Mouse (Mus musculus): Measurements from ENCODE around the gene Gm5737. TPM values are rescaled to one million over a fixed set of nuclear protein-coding genes. Genes with fewer than 3 reads are reported as not detected.

The Gm5737 gene
- polyA plus RNA-seq, 1 experiment from 2014 or later: not detected

DNA sequence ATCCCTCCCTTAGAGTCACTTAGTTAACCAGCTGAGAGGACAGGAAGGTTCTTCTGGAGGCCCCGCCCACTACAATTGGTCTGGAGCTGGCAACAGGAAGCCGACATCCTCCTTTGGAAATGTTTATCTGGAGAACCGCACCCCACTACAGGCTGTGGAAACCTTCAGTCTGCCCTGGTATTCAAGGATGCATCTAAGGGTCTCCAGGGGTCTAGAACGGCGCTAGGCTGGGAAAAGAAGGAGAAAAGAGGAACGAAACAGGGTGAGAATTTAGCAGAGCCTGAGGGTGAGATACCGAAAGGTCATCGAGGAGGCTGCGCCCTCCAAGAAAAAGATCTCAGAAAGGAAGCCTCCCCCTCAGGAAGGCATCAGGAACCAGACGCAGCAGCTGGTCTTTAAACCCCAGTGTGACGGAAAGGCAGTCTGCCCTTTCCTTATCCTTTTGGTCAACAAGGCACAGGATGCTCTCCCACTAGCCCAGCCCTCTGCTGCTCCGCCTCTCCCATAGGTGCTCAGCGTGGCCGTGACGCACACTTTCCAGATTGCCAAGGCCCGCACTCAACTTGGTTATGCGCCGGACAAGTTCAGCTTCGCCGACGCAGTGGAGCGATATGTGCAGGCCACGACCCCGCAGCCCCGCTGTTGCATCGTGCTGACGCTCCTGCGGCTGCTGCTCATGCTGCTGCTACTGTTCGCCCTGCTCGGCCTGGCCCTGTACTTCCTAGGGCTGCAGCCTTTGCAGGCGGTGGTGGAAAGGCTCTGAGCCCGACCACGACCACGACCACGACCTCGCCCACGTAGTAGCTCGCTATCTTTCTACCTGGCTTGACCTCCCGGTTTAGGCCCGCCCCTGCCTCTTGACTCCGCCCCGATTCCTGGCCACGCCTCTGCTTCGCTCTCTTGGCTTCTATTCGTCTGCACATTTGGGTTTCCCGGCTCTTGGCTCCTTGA is 18.5 kb downstream of the Gm5737 start:
- H3K4me3 ChIP-seq (replicated peaks): peak overlapping the region; percentile 58
- no peaks in the 10 kb centered on the region for H3K36me3 ChIP-seq (replicated peaks)
- H3K9me3 ChIP-seq: no peaks in the 10 kb centered on the region
- peak overlapping the region; percentile 63 for H3K9ac ChIP-seq
- peaks cover 14% of the 10 kb centered on the region for H3K4me1 ChIP-seq
- 1% methylated on average over 46 of the region's 46 CpGs for WGBS
- H3K27ac ChIP-seq: no peak overlapping the region
- peak overlapping the region; percentile 90 for H3K4me2 ChIP-seq
- no peak for ATAC-seq (ENCODE audit: low FRiP score)
- peaks cover 54% of the 10 kb centered on the region for H3K27me3 ChIP-seq

- no peak for ATAC-seq (ENCODE audit: low FRiP score)
- Histone ChIP-seq H3K27ac (no peak overlapping the region), H3K27me3 (peaks cover 43% of the 10 kb centered on the region), H3K9ac (no peak overlapping the region), H3K4me2 (peak overlapping the region; percentile 56), H3K36me3 (replicated peaks) (no peaks in the 10 kb centered on the region), H3K9me3 (no peaks in the 10 kb centered on the region), H3K4me1 (peaks cover 14% of the 10 kb centered on the region), H3K4me3 (replicated peaks) (peak overlapping the region; percentile 49)
- 51% methylated on average over 6 of the region's 6 CpGs for WGBS
These were observed 22.3 kb downstream of the Gm5737 start for GRCm38 (mm10) chr7:120834426-120834825.

- WGBS: 11% methylated on average over 14 of the region's 14 CpGs
- ATAC-seq (ENCODE audit: low FRiP score): peak; percentile 78
These were observed 22.8 kb downstream of the Gm5737 start for GRCm38 (mm10) chr7:120834863-120835372.

GRCm38 (mm10) chr7:120835449-120836359 is 23.5 kb downstream of the Gm5737 start:
- peak; percentile 92 for ATAC-seq (ENCODE audit: low FRiP score)
- H3K4me2 ChIP-seq: peak overlapping the region; percentile 56
- H3K9ac ChIP-seq: peak overlapping the region; percentile 50; the same call in 1 of the 2 replicates
- H3K4me3 ChIP-seq (replicated peaks): peak overlapping the region; percentile 49
- 1% methylated on average over 41 of the region's 41 CpGs for WGBS
- H3K36me3 ChIP-seq (replicated peaks): no peaks in the 10 kb centered on the region
- H3K9me3 ChIP-seq: no peaks in the 10 kb centered on the region
- peak overlapping the region; percentile 33 for H3K27ac ChIP-seq
- peaks cover 35% of the 10 kb centered on the region for H3K27me3 ChIP-seq
- H3K4me1 ChIP-seq: peaks cover 8% of the 10 kb centered on the region

More at GRCm38 (mm10) chr7:120834863-120835372, 22.8 kb downstream of the Gm5737 start:
- Histone ChIP-seq H3K4me1 (peaks cover 14% of the 10 kb centered on the region), H3K9me3 (no peaks in the 10 kb centered on the region), H3K27me3 (peaks cover 38% of the 10 kb centered on the region), H3K36me3 (replicated peaks) (no peaks in the 10 kb centered on the region), H3K4me2 (peak overlapping the region; percentile 56), H3K4me3 (replicated peaks) (peak overlapping the region; percentile 49), H3K9ac (peak overlapping the region; percentile 18; the same call in 1 of the 2 replicates), H3K27ac (no peak overlapping the region)

- H3K9ac ChIP-seq: 0 out of 2 replicates have a peak overlapping the region, but pooled peaks have one; percentile 50
These were observed 24.2 kb downstream of the Gm5737 start for GRCm38 (mm10) chr7:120836361-120836760.

GRCm38 (mm10) chr7:120838436-120839160 is 26.4 kb downstream of the Gm5737 start:
- no peak for ATAC-seq (ENCODE audit: low FRiP score)
- H3K4me3 ChIP-seq (replicated peaks): no peak overlapping the region
- H3K27me3 ChIP-seq: 0 out of 2 replicates have a peak, but pooled peaks cover 17% of the 10 kb centered on the region

More at GRCm38 (mm10) chr7:120836361-120836760, 24.2 kb downstream of the Gm5737 start:
- Histone ChIP-seq H3K4me3 (replicated peaks) (peak overlapping the region; percentile 49), H3K9me3 (no peaks in the 10 kb centered on the region), H3K27me3 (peaks cover 35% of the 10 kb centered on the region), H3K27ac (no peak overlapping the region), H3K4me2 (peak overlapping the region; percentile 56), H3K4me1 (peaks cover 2% of the 10 kb centered on the region), H3K36me3 (replicated peaks) (no peaks in the 10 kb centered on the region)
- ATAC-seq (ENCODE audit: low FRiP score): no peak
- WGBS: 3% methylated on average over 12 of the region's 12 CpGs

GRCm38 (mm10) chr7:120839786-120840185 is 27.6 kb downstream of the Gm5737 start:
- Histone ChIP-seq H3K4me1 (peaks cover 14% of the 10 kb centered on the region), H3K4me3 (replicated peaks) (no peak overlapping the region), H3K4me2 (no peak overlapping the region), H3K9me3 (no peaks in the 10 kb centered on the region), H3K27ac (no peak overlapping the region), H3K27me3 (peaks cover 14% of the 10 kb centered on the region), H3K36me3 (replicated peaks) (no peaks in the 10 kb centered on the region), H3K9ac (no peak overlapping the region)
- WGBS: 90% methylated on average over 2 of the region's 2 CpGs
- ATAC-seq (ENCODE audit: low FRiP score): no peak

More at GRCm38 (mm10) chr7:120838436-120839160, 26.4 kb downstream of the Gm5737 start:
- no peaks in the 10 kb centered on the region for H3K36me3 ChIP-seq (replicated peaks)
- H3K9ac ChIP-seq: no peak overlapping the region
- no peak overlapping the region for H3K27ac ChIP-seq
- H3K9me3 ChIP-seq: no peaks in the 10 kb centered on the region
- H3K4me1 ChIP-seq: peaks cover 2% of the 10 kb centered on the region
- H3K4me2 ChIP-seq: no peak overlapping the region
- WGBS: 83% methylated on average over 5 of the region's 5 CpGs

DNA sequence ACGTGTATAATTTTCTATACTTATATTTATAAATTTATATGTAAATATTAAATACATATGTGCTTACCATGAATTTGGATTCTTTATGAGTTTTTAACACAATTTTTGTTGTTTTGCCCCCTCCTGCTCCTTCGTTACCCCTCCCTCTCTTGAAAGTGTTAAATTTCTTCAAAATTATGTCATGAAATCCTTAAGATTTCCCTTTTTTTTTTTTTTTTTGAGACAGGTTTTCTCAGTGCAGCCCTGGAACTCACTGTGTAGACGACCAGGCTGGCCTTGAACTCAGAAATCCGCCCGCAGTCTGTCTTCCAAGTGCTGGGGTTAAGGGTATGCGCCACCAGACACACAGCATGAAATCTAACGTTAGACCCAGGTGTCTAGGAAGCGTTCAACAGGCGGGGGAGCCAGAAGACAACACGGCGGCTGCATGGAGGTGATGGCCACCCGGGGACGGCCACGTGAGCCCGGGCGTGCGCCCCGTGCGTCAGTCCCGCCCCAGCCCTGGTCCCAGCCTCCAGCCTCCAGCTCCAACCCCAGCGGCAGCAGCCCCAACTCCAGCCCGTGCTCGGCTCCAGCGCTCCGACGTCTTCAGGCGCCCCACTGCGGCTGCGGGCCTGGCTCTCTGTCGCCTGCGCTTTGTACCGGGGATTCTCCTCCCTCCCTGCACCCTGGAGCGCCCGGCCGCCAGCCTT is 30.3 kb downstream of the Gm5737 start, which contains the start of gene Eef2k:
TSS of gene Eef2k (plus strand) at position 487 of the 692 bp plus-strand sequence.
- peaks cover 37% of the 10 kb centered on the region for H3K27me3 ChIP-seq
- peak; percentile 94 for ATAC-seq (ENCODE audit: low FRiP score)
- H3K9ac ChIP-seq: peak within 1 kb of the TSS; percentile 85
- H3K4me2 ChIP-seq: peak within 1 kb of the TSS; percentile 82
- H3K9me3 ChIP-seq: no peaks in the 10 kb centered on the region
- WGBS: 4% methylated on average over 31 of the region's 35 CpGs
- H3K4me1 ChIP-seq: peaks cover 19% of the 10 kb centered on the region
- H3K4me3 ChIP-seq (replicated peaks): peak within 1 kb of the TSS; percentile 67
- H3K36me3 ChIP-seq (replicated peaks): no peaks in the 10 kb centered on the region
- H3K27ac ChIP-seq: peak within 1 kb of the TSS; percentile 94

- H3K4me2 ChIP-seq: peak overlapping the region; percentile 82
- peak; percentile 75 for ATAC-seq (ENCODE audit: low FRiP score)
- peaks cover 37% of the 10 kb centered on the region for H3K27me3 ChIP-seq
- H3K9me3 ChIP-seq: no peaks in the 10 kb centered on the region
- H3K36me3 ChIP-seq (replicated peaks): 0 out of 2 replicates have a peak, but pooled peaks cover 2% of the 10 kb centered on the region
- peaks cover 19% of the 10 kb centered on the region for H3K4me1 ChIP-seq
- H3K27ac ChIP-seq: peak overlapping the region; percentile 94
- H3K4me3 ChIP-seq (replicated peaks): peak overlapping the region; percentile 67
- peak overlapping the region; percentile 85 for H3K9ac ChIP-seq
- under 1% methylated on average over 39 of the region's 40 CpGs for WGBS
These were observed 31.0 kb downstream of the Gm5737 start for GRCm38 (mm10) chr7:120843037-120843621.

DNA sequence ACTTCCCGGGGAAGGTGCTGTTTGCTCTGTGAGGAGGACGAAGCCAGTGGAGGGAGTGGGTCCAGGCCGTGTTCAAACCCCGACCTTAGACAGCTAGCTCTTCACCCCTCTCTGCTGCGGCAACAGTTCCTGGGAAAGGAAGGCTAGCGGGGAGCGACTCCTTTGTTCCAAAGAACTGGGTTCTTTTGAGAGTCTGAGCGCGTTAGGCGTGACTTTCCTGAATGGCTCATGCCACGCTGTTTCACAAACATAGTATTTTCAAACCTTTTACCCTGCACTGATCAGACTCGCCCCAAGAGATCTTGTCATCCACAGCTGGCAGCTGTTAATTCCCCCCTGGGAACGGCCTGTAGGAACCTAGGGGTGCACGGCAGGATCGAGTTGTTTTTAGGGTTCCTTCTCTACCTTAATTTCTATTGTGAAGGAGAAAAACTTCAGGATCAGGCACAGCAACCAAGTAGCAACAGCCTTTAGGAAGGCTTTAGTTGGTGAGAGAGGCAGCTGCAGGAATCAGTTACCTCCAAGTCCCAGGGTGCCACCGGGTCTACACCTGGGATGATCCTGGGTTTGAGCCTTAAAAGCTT is 31.8 kb downstream of the Gm5737 start:
- Histone ChIP-seq H3K9ac (peak overlapping the region; percentile 85), H3K27ac (peak overlapping the region; percentile 94), H3K36me3 (replicated peaks) (0 out of 2 replicates have a peak, but pooled peaks cover 2% of the 10 kb centered on the region), H3K4me3 (replicated peaks) (peak overlapping the region; percentile 67), H3K4me2 (peak overlapping the region; percentile 82), H3K4me1 (peaks cover 19% of the 10 kb centered on the region), H3K9me3 (no peaks in the 10 kb centered on the region), H3K27me3 (peaks cover 37% of the 10 kb centered on the region)
- WGBS: 2% methylated on average over 16 of the region's 16 CpGs
- no peak for ATAC-seq (ENCODE audit: low FRiP score)
